Mouse (Mus musculus) limb, embryonic 12.5 days (tissue): ENCODE measurements around the gene Gm14226. TPM values are rescaled to one million over a fixed set of nuclear protein-coding genes. Genes with fewer than 3 reads are reported as not detected.

Experiments
- ATAC-seq: fragments of 200-750 bp; cut with Nextera tagmentation; 2 replicates; pipeline ENCODE4 v1.8.0; 2017; ENCODE audit warnings: low read depth, moderate TSS enrichment; ENCODE audit not compliant: insufficient number of reproducible peaks, insufficient read depth, low FRiP score, low TSS enrichment
- H3K27ac ChIP-seq: fragments of 300-500 bp; sonication (generic); 2 replicates; pipeline ENCODE4 v1.5.1; 2016; ENCODE audit warnings: mild to moderate bottlenecking, moderate library complexity
- H3K27me3 ChIP-seq: fragments of 300-500 bp; sonication (generic); 2 replicates; pipeline ENCODE4 v1.6.1; 2016; ENCODE audit warnings: mild to moderate bottlenecking, moderate library complexity
- H3K36me3 ChIP-seq: fragments of 300-500 bp; sonication (generic); 2 replicates; pipeline ENCODE4 v1.6.1; 2016; ENCODE audit warnings: mild to moderate bottlenecking, moderate library complexity
- H3K4me1 ChIP-seq: fragments of 300-500 bp; sonication (generic); replicated peaks from 2 replicates; pipeline ENCODE4 v1.6.1; 2016
- H3K4me2 ChIP-seq: fragments of 300-500 bp; sonication (generic); 2 replicates; pipeline ENCODE4 v1.6.1; 2016; ENCODE audit warnings: mild to moderate bottlenecking, moderate library complexity
- H3K4me3 ChIP-seq: fragments of 300-500 bp; sonication (generic); replicated peaks from 2 replicates; pipeline ENCODE4 v1.5.1; 2016; ENCODE audit warnings: mild to moderate bottlenecking
- H3K9ac ChIP-seq: fragments of 300-500 bp; sonication (generic); replicated peaks from 2 replicates; pipeline ENCODE4 v1.6.1; 2016; ENCODE audit warnings: mild to moderate bottlenecking, moderate library complexity
- H3K9me3 ChIP-seq: fragments of 300-500 bp; sonication (generic); 2 replicates; pipeline ENCODE4 v1.6.1; 2016; ENCODE audit warnings: mild to moderate bottlenecking, moderate library complexity
- WGBS: fragments of 180-500 bp; shearing (Covaris S2); methylation state at CpG from one replicate; pipeline ENCODE4 v1.1.7; 2016; 5-methylcytosine and 5-hydroxymethylcytosine counted together
- polyA plus RNA-seq: library from polyadenylated mRNA; unstranded; fragments of >200 nt; fragmentation: Nextera tagmentation; extraction: Ambion mirVana; gene quantifications from 2 replicates; pipeline ENCODE4 v1.2.1, GENCODE M21; 2016

Gene Gm14226
- polyA plus RNA-seq, 1 experiment from 2014 or later = 3.6 TPM

DNA sequence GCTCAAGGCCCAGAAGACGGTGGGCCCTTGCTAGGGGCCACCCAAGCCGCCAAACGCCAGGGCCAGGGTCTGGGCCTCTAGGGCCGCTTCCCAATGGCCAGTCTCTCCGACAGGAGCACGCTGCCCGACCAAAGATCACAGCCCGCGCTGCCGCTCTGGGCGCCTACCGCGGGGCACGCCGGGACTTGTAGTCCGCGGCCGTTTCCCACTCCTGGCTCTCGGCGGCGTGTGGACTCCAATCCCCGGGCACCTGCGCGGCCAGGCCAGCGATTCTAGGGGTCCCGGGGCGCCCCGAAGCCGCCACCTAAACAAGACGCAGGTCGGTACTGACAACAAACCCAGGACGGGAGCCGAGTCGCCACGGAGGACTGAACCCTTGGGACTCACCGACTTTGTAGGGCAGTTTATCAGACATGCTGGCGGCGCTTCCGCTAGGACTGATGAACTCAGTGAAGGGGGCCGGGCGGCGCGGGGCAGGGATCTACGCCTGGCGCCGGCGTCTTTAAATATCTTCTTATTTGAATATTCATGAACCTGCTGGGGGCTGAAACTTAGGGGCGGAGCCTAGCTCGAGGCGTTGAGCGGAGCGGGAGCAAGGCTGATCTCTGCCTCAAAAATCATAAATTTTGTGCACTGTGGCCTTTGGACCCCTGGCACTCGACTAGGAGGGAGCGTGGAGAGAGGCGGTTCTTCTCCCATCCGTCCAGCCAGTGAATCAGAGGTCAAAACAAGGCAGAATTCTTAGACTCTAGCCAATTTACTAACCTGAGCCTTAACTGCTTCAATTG is 56.1 kb downstream of the Gm14226 start, which contains the start of gene Ahcy:
Gene Ahcy, minus strand, starts transcription at position 520 of the 788 bp plus-strand sequence.
- H3K27me3 ChIP-seq = no peaks in the 10 kb centered on the region
- WGBS = under 1% methylated on average over 56 of the region's 56 CpGs
- no peaks in the 10 kb centered on the region; the same call in 1 of the 2 replicates for H3K36me3 ChIP-seq
- H3K9ac ChIP-seq = peak within 1 kb of the TSS; percentile 82
- H3K4me3 ChIP-seq = peak within 1 kb of the TSS; percentile 69
- ATAC-seq = peak; percentile 95
- H3K4me1 ChIP-seq = peaks cover 26% of the 10 kb centered on the region
- peak within 1 kb of the TSS; percentile 88 for H3K27ac ChIP-seq
- peak within 1 kb of the TSS; percentile 70 for H3K4me2 ChIP-seq
- no peaks in the 10 kb centered on the region for H3K9me3 ChIP-seq

DNA sequence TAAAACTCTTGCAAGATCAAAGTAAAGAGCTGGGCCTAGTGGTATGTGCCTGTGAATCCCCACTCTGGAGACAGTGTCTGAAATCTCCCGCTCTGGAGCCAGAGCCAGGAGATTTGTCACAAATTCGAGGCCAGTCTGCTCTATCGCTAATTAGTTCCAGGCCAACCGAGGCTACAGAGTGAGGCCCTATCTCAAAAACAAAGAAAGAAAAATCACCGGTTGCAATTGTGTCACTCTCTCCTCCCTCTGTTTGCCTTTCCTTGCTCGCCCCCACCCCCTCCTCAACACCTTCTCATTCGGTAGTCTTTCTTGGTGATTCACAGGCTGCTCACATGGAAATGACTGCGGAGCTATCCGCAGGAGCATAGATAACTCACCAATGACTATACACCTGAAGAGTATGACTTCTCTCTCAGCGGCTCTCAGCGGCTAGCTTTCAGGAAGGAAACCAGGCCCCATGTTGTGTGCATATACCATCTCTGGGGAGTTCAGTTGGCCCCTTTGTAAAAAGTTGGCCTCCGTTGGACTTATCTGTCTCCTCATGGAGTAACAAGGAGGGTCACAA is 56.8 kb downstream of the Gm14226 start:
- peak; percentile 28; the same call in 1 of the 2 replicates for ATAC-seq
- Histone ChIP-seq H3K27ac (peak overlapping the region; percentile 88), H3K36me3 (no peaks in the 10 kb centered on the region), H3K4me2 (peak overlapping the region; percentile 70), H3K9me3 (no peaks in the 10 kb centered on the region), H3K9ac (peak overlapping the region; percentile 82), H3K4me3 (peak overlapping the region; percentile 69), H3K27me3 (no peaks in the 10 kb centered on the region), H3K4me1 (peaks cover 26% of the 10 kb centered on the region)
- 9% methylated on average over 12 of the region's 12 CpGs for WGBS

DNA sequence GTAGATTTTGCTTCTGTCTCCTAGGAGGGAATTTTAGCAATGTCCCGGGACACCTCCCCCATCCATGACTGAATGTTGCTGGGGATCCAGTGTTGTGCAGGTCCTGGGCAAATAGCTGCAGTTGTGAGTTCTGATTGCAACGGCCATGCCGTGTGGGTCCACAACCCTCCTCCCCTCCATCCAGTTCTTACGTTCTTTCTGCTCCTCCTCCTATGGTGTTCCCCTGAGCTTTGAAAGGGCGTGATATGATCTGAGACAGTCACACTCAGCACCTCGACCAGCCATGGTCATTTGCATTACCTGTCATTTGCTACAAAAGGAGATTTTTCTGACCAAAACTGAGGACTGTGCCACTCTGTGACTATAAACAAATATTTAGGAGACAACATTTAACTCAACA is 57.6 kb downstream of the Gm14226 start:
- H3K9ac ChIP-seq = no peak overlapping the region
- no peak overlapping the region for H3K4me2 ChIP-seq
- H3K4me3 ChIP-seq = no peak overlapping the region
- no peaks in the 10 kb centered on the region for H3K27me3 ChIP-seq
- no peak overlapping the region for H3K27ac ChIP-seq
- no peak for ATAC-seq
- no peaks in the 10 kb centered on the region for H3K36me3 ChIP-seq
- WGBS = 80% methylated on average over 6 of the region's 6 CpGs
- peaks cover 26% of the 10 kb centered on the region for H3K4me1 ChIP-seq
- H3K9me3 ChIP-seq = no peaks in the 10 kb centered on the region

Other genes with a start within 250 kb of the Gm14226 start
- gene Gm14214, start 248.2 kb upstream of the Gm14226 start, polyA plus RNA-seq = not detected in 2 replicates
- 50.1 and 61.3 TPM in 2 replicates for gene Raly, start 227.2 kb upstream of the Gm14226 start, polyA plus RNA-seq
- 10.3 and 10.9 TPM in 2 replicates for gene a, start 226.9 kb upstream of the Gm14226 start, polyA plus RNA-seq
- 107 and 113 TPM in 2 replicates for gene Eif2s2, start 125.3 kb upstream of the Gm14226 start, polyA plus RNA-seq
- 86.0 and 87.8 TPM in 2 replicates for gene Ahcy, start 56.2 kb downstream of the Gm14226 start, polyA plus RNA-seq
- 70.4 and 73.9 TPM in 2 replicates for gene Itch, start 115.2 kb downstream of the Gm14226 start, polyA plus RNA-seq
- gene Dynlrb1, start 218.3 kb downstream of the Gm14226 start, polyA plus RNA-seq = 414 and 459 TPM in 2 replicates